Mouse (Mus musculus) liver, embryonic 14.5 days (tissue): ENCODE measurements around the gene Igf1r.

Experiments
- CTCF ChIP-seq: IDR thresholded peaks from 2 replicates; pipeline ENCODE4 v1.5.1; 2016; ENCODE audit warnings: antibody characterized with exemption, low read depth, control low read depth
- EP300 ChIP-seq: IDR thresholded peaks from 2 replicates; pipeline ENCODE4 v1.6.1; 2016; ENCODE audit warnings: antibody characterized with exemption, low read depth

GRCm38 (mm10) chr7:68189691-68190456 lies 237.2 kb downstream of the Igf1r start:
- TF ChIP-seq CTCF (no peak; the same call in 1 of the 2 replicates), EP300 (no peak)
